Mouse (Mus musculus): ENCODE results near the gene Mettl27. TPM values are rescaled to one million over a fixed set of nuclear protein-coding genes. Genes with fewer than 3 reads are reported as not detected.

The Mettl27 gene
- polyA plus RNA-seq, 1 experiment, result 26.7 TPM

DNA sequence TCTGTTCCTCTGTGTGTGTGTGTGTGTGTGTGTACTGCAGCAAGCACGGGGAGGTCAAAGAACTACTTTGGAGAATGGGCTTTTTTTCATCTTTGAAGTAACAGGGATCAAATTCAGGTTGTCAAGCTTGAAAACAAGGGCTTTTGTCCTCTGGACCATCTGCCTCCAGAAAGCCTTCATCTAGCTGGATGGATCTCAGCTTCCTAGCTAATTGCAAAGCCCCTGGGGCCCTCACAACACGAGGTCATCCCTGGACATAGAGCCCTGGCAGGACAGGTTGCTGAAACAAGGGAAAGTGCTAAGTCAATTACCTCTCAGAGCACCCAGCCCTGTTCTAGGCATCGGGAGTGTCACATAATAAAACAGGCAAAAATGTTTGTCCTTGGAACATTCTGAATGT lies 51.6 kb downstream of the Mettl27 start:
- no peak for DNase-seq
- peaks cover 16% of the 10 kb centered on the region; the same call in 1 of the 2 replicates for H3K27me3 ChIP-seq (ENCODE audit: control insufficient read depth, insufficient read depth, low read length)
- no peaks in the 10 kb centered on the region for H3K36me3 ChIP-seq (ENCODE audit: control insufficient read depth, insufficient read depth, low read length)
- 66% methylated on average over 3 of the region's 3 CpGs for WGBS
- no peak overlapping the region for H3K4me3 ChIP-seq (ENCODE audit: control insufficient read depth, insufficient read depth, low read length)
- no peak for TF ChIP-seq POLR2A (IDR thresholded peaks at IDR 0.05; ENCODE audit: control insufficient read depth, extremely low read depth, insufficient read depth, low read length, poor library complexity)
- TF ChIP-seq CTCF (IDR thresholded peaks at IDR 0.05; ENCODE audit: borderline replicate concordance, control insufficient read depth, extremely low read depth, insufficient read depth, low read length, poor library complexity), result no peak
- H3K4me1 ChIP-seq (replicated peaks; ENCODE audit: control insufficient read depth, insufficient read depth, low read length), result no peaks in the 10 kb centered on the region; the same call in 1 of the 2 replicates
- no peak overlapping the region for H3K27ac ChIP-seq (ENCODE audit: control insufficient read depth, insufficient read depth, low read length)

DNA sequence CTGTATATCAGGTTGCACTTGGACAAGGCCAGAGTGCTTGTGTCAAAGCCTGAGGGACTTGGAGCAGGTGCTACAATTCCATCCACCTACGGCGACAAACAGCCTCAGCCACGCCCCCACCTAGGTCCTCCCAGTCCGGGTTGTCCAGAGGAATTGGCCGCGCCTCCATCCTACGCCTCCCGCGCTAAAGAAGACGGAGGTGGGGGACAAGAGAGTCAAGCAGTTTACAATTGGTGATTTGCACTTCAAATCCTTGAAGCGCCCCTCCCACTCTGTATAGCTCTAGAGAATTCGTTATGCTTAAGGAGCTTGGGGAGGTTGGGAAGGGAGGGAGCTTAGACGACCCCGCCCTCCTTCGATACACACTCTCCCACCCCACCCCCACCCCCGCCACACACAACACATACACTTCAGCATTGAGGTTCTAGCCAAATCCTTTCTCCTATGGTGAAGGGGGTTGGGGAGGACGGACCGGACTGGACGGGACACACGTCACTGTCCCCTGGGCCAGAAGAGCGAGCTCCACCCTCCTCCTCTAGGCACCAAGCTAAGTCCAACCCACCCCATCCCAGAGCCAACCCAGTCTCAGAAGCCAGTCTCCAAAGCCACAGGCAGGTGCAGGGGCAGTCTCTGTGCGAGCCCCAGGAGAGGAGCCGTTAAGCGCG lies 53.6 kb downstream of the Mettl27 start, which contains the start of gene Cldn3:
TSS of gene Cldn3 (plus strand) at position 582 of the 665 bp plus-strand sequence.
- WGBS, result 11% methylated on average over 25 of the region's 25 CpGs
- Histone ChIP-seq H3K36me3 (ENCODE audit: control insufficient read depth, insufficient read depth, low read length) (no peaks in the 10 kb centered on the region), H3K4me3 (ENCODE audit: control insufficient read depth, insufficient read depth, low read length) (no peak within 1 kb of the TSS), H3K27me3 (ENCODE audit: control insufficient read depth, insufficient read depth, low read length) (peaks cover 16% of the 10 kb centered on the region; the same call in 1 of the 2 replicates), H3K27ac (ENCODE audit: control insufficient read depth, insufficient read depth, low read length) (no peak within 1 kb of the TSS), H3K4me1 (replicated peaks; ENCODE audit: control insufficient read depth, insufficient read depth, low read length) (no peaks in the 10 kb centered on the region; the same call in 1 of the 2 replicates)
- DNase-seq, result no peak
- no peak for TF ChIP-seq POLR2A (IDR thresholded peaks at IDR 0.05; ENCODE audit: control insufficient read depth, extremely low read depth, insufficient read depth, low read length, poor library complexity)
- no peak for TF ChIP-seq CTCF (IDR thresholded peaks at IDR 0.05; ENCODE audit: borderline replicate concordance, control insufficient read depth, extremely low read depth, insufficient read depth, low read length, poor library complexity)

DNA sequence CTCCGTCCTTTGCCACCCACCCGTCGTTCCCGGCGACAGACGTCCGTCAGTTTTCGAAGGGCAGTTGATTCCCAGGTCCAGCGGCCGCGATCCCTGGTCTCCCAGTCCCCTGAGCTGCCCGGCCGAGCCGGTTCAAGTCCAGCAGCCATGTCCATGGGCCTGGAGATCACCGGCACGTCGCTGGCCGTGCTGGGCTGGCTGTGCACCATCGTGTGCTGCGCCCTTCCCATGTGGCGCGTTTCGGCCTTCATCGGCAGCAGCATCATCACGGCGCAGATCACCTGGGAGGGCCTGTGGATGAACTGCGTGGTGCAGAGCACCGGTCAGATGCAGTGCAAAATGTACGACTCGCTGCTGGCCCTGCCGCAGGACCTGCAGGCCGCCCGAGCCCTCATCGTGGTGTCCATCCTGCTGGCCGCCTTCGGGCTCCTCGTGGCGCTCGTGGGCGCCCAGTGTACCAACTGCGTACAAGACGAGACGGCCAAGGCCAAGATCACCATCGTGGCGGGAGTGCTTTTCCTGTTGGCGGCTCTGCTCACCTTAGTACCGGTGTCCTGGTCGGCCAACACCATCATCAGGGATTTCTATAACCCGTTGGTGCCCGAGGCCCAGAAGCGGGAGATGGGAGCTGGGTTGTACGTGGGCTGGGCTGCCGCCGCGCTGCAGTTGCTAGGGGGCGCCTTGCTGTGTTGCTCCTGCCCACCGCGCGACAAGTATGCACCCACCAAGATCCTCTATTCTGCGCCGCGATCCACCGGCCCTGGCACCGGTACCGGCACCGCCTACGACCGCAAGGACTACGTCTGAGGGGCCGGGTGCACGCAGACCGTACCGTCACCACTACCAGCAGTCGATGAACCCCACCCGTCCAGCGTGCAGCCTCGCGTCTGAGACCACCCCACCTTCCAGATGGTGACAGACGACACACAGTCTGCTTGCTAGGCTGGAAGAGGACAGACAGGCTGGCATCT lies 54.4 kb downstream of the Mettl27 start:
- no peak for DNase-seq
- WGBS, result 7% methylated on average over 79 of the region's 79 CpGs
- TF ChIP-seq CTCF (IDR thresholded peaks at IDR 0.05; ENCODE audit: borderline replicate concordance, control insufficient read depth, extremely low read depth, insufficient read depth, low read length, poor library complexity) (no peak), POLR2A (IDR thresholded peaks at IDR 0.05; ENCODE audit: control insufficient read depth, extremely low read depth, insufficient read depth, low read length, poor library complexity) (no peak)
- Histone ChIP-seq H3K27me3 (ENCODE audit: control insufficient read depth, insufficient read depth, low read length) (peaks cover 16% of the 10 kb centered on the region; the same call in 1 of the 2 replicates), H3K27ac (ENCODE audit: control insufficient read depth, insufficient read depth, low read length) (no peak overlapping the region), H3K4me3 (ENCODE audit: control insufficient read depth, insufficient read depth, low read length) (no peak overlapping the region), H3K36me3 (ENCODE audit: control insufficient read depth, insufficient read depth, low read length) (no peaks in the 10 kb centered on the region), H3K4me1 (replicated peaks; ENCODE audit: control insufficient read depth, insufficient read depth, low read length) (no peaks in the 10 kb centered on the region; the same call in 1 of the 2 replicates)

DNA sequence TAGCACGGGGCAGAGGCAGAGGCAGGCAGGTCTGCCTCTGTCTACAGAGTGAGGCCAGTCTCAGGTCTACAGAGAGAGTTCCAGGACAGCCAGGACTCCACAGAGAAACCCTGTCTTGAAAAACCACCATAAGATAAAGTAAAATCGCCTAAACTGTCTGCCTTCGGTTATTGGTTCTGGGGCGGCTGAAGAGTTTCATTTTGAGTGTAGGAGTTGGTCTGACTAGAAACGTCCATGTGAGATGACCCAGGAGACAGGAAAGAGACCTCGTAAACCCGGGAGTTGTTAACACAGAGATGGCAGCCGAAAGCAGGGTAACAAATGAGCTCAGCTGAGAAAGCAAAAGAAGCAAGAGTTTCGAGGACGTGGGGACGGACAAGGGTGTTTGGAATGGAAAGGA lies 57.0 kb downstream of the Mettl27 start:
- Histone ChIP-seq H3K4me1 (replicated peaks; ENCODE audit: control insufficient read depth, insufficient read depth, low read length) (no peaks in the 10 kb centered on the region; the same call in 1 of the 2 replicates), H3K27ac (ENCODE audit: control insufficient read depth, insufficient read depth, low read length) (no peak overlapping the region), H3K4me3 (ENCODE audit: control insufficient read depth, insufficient read depth, low read length) (no peak overlapping the region), H3K27me3 (ENCODE audit: control insufficient read depth, insufficient read depth, low read length) (peaks cover 16% of the 10 kb centered on the region; the same call in 1 of the 2 replicates), H3K36me3 (ENCODE audit: control insufficient read depth, insufficient read depth, low read length) (no peaks in the 10 kb centered on the region)
- DNase-seq, result no peak
- TF ChIP-seq POLR2A (IDR thresholded peaks at IDR 0.05; ENCODE audit: control insufficient read depth, extremely low read depth, insufficient read depth, low read length, poor library complexity) (no peak), CTCF (IDR thresholded peaks at IDR 0.05; ENCODE audit: borderline replicate concordance, control insufficient read depth, extremely low read depth, insufficient read depth, low read length, poor library complexity) (no peak)
- 66% methylated on average over 11 of the region's 11 CpGs for WGBS

DNA sequence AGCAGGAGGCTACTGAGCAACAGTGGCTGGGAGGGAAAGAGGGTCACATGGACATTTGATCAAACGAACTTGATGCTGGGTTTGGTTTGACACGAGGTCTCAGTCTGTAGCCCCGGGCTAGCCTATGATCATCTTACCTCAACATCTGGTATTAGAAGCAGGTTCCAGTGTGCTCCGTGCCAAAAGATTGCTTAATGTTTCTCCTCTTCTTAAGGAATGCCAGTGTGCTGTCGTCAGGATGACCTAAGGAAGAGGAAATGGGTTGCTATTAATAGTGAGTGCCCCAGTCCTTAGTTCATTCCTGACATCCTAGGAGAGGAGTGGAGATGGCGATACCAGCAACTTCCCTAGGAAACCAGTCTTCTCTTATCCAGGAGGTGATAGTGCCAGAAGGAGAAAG lies 57.6 kb downstream of the Mettl27 start:
- Histone ChIP-seq H3K4me1 (replicated peaks; ENCODE audit: control insufficient read depth, insufficient read depth, low read length) (no peaks in the 10 kb centered on the region; the same call in 1 of the 2 replicates), H3K4me3 (ENCODE audit: control insufficient read depth, insufficient read depth, low read length) (no peak overlapping the region), H3K36me3 (ENCODE audit: control insufficient read depth, insufficient read depth, low read length) (no peaks in the 10 kb centered on the region), H3K27ac (ENCODE audit: control insufficient read depth, insufficient read depth, low read length) (no peak overlapping the region), H3K27me3 (ENCODE audit: control insufficient read depth, insufficient read depth, low read length) (peaks cover 16% of the 10 kb centered on the region; the same call in 1 of the 2 replicates)
- DNase-seq, result no peak
- WGBS, result 53% methylated on average over 6 of the region's 6 CpGs
- TF ChIP-seq CTCF (IDR thresholded peaks at IDR 0.05; ENCODE audit: borderline replicate concordance, control insufficient read depth, extremely low read depth, insufficient read depth, low read length, poor library complexity) (no peak), POLR2A (IDR thresholded peaks at IDR 0.05; ENCODE audit: control insufficient read depth, extremely low read depth, insufficient read depth, low read length, poor library complexity) (no peak)

Other genes with a start within 250 kb of the Mettl27 start
- gene Limk1, start 243.8 kb upstream of the Mettl27 start, polyA plus RNA-seq (2012; rRNA removed), result 31.8 TPM in 2 replicates
- 32.2 and 35.5 TPM in 2 replicates for gene Eln, start 185.0 kb upstream of the Mettl27 start, polyA plus RNA-seq (2012; rRNA removed)
- not detected in 2 replicates for gene Tmem270, start 25.6 kb upstream of the Mettl27 start, polyA plus RNA-seq (2012; rRNA removed)
- gene Cldn13, start 16.8 kb upstream of the Mettl27 start, polyA plus RNA-seq (2012; rRNA removed), result 1.8 and 1.9 TPM in 2 replicates
- 55.4 and 57.8 TPM in 2 replicates for gene Cldn4, start 14.6 kb downstream of the Mettl27 start, polyA plus RNA-seq (2012; rRNA removed)
- gene Cldn3, start 53.8 kb downstream of the Mettl27 start, polyA plus RNA-seq (2012; rRNA removed), result 14.7 and 15.0 TPM in 2 replicates
- gene Abhd11, start 76.8 kb downstream of the Mettl27 start, polyA plus RNA-seq (2012; rRNA removed), result 71.7 and 84.8 TPM in 2 replicates
- 20.3 and 23.7 TPM in 2 replicates for gene Stx1a, start 91.1 kb downstream of the Mettl27 start, polyA plus RNA-seq (2012; rRNA removed)
- gene Dnajc30, start 131.8 kb downstream of the Mettl27 start, polyA plus RNA-seq (2012; rRNA removed), result 26.8 and 35.1 TPM in 2 replicates
- gene Bud23, start 132.6 kb downstream of the Mettl27 start, polyA plus RNA-seq (2012; rRNA removed), result 116 and 125 TPM in 2 replicates
- 1.8 and 2.3 TPM in 2 replicates for gene Vps37d, start 145.9 kb downstream of the Mettl27 start, polyA plus RNA-seq (2012; rRNA removed)
- gene Mlxipl, start 157.5 kb downstream of the Mettl27 start, polyA plus RNA-seq (2012; rRNA removed), result 22.5 and 31.5 TPM in 2 replicates
- gene Tbl2, start 217.3 kb downstream of the Mettl27 start, polyA plus RNA-seq (2012; rRNA removed), result 18.5 and 18.7 TPM in 2 replicates
- gene Bcl7b, start 235.9 kb downstream of the Mettl27 start, polyA plus RNA-seq (2012; rRNA removed), result 61.1 and 67.0 TPM in 2 replicates